Mouse (Mus musculus) cerebellum, adult (tissue): ENCODE measurements around the gene Sod3.

Source experiments
- ATAC-seq: cut with Nextera tagmentation; 2 replicates; pipeline ENCODE4 v1.9.2; 2017; ENCODE audit warnings: mild to moderate bottlenecking, moderate library complexity, mixed read lengths; ENCODE audit not compliant: insufficient number of reproducible peaks, low FRiP score, low TSS enrichment

The Sod3 gene

DNA sequence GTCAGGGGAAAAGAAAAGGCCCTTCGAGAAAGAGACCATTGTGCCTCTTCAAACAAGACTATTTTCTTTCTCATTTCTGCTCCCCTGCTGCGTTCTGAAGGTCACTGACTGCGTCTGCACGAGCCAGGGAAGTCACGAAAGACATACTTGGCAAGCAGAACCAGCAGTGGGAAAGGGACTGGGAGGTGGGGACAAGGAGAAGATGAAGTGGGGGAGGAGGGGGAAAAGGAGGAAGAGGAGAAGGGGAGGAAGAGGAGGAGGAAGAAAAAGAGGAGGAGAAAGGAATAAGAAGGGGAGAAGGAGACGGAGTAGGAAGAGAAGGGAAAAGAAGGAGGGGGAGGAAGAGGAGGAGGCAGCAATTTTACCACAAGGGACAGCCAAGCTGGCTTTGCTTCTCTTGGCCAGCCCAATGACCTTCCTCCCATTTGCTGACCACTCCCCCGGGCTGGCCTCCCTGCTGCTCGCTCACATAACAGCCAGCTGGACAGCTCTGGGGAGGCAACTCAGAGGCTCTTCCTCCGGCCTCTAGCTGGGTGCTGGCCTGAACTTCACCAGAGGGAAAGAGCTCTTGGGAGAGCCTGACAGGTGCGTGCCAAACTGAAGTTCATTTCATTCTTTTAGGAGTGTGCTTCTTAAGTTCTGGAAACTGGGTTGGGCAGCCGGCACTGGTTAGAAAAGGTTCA lies at the start of gene Sod3:
TSS of gene Sod3 (plus strand) at position 324 of the 683 bp plus-strand sequence.
- ATAC-seq = no peak

DNA sequence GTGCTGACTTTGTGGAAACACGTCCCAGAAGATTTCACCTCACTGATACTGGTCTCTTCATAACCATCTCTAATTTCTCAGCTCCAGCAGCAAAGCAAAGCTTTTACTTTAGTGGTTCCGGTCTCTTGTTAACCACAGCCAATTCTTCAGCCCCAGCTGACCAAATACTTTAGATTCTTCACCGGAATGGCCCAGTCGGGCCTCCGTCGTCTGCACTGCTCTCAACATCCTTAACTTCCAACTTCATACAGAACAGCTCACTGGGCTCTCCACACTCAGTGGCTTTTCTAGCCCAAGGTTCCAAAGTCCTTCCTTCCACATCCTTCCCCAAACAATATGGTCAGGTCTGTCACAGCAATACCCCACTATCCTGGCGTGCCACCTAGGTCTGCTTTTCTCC lies 46.7 kb upstream of the Sod3 start:
- no peak for ATAC-seq

DNA sequence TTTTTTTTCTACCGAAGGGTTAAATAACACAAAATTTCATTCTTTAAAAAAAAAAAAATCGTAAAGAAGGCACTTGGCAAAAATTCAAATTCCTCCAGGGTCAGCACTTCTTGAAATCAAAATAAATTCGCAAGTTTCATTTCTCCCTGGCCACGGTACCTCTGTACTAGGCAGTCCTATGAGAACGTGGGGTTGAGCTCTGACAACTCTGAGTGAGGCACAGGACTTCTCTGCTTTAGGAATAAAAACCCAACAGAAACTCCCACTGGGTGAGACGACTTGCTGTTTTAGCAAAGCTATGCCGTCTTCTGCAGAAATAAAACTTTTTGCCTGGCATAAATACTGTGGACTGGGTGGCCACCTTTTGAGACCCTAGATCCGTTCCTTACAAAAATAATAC lies 44.1 kb upstream of the Sod3 start:
- no peak for ATAC-seq

DNA sequence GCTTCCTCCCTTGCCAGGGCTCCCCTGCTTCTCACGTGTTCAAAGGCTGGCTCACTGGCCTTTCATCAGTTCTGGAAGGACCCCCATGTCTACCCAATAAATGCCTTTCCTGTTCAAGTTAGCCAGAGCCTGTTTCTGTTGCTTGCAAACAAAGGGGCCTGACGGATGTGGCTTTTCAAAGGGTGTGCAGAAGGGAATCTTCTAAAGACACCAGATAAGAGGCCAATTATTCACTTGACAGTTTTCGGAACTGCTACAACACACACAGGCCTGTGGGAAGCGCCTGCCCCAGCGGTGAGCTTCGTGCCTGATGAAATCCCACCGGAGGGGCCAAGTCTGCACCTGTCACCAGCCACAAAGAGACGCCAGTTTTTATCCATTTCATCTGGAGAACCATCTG lies 31.5 kb upstream of the Sod3 start:
- no peak for ATAC-seq

DNA sequence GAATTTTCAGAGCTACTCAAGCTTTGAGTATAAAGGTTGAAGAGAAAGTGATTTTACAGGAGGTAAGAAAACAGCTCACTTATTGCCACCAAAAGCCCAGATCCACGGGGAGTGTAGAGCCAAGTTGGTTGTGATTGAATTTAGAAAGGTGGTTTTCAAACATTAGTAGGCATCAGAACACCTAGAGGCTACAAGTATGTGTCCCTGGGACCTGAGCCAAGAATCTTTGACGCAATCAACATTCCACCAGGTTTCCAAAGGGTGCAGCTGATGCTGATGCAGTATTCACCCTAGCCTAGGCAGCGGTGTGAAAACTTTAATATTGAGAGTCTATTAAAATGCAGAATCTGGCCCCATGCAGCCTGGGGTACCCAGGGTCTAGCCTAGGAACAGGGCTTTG lies 28.0 kb upstream of the Sod3 start:
- no peak for ATAC-seq

DNA sequence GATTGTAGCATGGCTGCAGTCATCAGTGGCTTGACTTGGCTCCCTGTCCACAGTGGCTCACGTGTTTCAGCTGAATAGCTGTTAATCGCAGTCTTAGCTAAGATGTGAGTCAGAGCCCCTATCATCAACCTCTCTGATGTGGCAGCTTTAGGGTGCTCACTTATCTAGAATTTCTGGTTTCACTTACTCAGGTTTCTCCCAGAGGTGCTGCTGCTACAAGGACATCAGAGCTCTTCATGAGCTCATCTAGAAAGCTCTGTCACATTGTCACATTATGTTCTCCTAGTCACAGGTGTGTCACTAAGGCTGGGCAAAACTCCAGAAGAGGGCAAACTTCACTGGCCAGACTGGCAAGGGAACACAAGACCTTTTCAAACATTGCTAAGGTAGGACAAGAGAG lies 24.5 kb upstream of the Sod3 start:
- no peak for ATAC-seq

DNA sequence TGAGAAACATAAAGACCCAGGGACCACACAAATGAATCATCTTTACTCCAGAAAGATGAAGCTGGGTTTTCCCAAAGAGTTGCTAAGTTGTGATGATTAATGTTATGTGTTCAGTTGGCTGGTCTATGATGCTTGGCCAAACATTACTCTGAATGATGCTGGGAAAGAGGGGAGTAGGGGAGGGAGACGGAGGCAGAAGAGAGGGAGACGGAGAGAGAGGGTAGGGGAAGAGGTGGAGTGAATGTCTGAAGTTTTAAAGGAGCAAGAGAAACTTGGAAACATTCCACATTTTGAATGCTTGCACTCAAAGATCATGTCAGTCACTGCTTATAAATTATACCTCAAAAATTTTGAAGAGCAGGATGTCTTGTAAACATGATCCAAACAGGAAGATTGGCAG lies 16.7 kb upstream of the Sod3 start:
- ATAC-seq = no peak

DNA sequence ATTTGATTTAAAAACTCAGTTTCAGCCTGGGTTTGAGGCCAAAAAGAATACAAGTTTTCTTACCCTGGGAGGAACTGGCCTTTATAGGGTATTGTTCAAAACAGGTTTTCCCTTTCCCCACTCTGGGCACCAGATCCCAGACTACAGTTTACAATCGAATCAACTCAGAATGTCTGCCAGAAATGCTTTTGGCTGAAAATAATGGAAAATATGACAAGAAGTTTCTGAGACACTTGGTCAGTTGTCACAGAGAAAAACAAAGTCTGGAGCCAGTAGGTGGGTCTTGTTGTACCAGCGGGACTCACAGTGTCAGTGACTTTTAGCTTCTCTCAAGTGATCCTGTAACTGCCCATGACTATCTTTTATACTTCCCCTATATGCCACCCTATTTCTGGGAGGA lies 13.1 kb upstream of the Sod3 start:
- ATAC-seq = no peak

DNA sequence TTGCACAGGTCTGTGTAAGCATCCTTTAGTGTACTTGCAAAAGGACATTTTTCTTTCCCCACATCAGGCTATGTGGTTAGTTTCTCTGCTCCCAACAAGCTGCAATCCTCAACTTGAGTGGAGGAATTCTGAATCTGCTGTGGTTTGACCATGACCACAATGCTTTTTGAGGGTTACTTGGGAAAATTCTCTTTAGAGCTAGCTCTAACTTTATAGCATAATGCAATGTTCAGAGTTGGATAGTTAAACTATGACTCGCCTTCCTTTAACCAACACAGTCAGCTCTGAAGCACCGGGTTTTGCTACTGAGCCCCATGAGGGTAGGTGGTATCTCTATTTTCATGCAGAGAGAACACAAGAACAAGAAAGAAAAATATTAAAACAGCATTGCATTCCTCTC lies 12.0 kb upstream of the Sod3 start:
- ATAC-seq = no peak

DNA sequence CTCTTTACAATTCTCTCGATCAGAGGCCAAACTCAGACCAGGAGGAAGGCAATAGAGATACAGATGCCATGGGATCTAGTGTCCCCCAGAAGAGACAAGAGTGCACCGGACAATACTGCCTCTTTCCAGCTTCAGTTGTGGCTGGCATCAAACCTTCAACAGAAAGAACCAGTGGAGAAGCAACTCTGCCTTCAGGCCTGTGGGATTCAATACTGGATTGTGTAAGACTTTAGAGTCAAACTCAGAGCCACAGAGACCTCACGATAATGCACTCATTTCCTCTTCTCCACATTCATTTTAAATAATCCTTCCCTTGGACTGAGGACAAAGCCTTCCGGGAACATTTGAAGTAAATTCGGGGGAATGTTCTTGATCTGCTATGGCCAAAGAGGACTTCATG lies 10.9 kb upstream of the Sod3 start:
- no peak for ATAC-seq

DNA sequence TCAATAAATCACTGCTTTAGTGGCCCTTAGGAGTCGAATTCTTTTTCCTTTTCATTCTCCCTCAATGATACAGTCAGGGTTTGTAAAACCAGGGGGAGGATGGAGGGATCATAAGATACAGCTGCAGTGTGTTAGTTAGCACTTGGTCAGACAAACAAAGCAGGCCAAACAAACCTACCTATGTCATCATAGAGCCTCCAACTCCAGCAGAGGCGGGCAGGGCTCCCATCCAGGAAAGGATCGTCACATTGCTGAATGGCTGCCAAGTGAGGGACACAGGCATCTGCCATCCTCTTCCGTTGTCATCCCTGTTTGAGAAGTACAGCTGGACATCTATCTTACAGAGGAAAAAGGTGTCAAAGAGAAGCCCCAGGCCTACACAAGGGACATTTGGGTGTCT lies 9.2 kb upstream of the Sod3 start:
- no peak for ATAC-seq

DNA sequence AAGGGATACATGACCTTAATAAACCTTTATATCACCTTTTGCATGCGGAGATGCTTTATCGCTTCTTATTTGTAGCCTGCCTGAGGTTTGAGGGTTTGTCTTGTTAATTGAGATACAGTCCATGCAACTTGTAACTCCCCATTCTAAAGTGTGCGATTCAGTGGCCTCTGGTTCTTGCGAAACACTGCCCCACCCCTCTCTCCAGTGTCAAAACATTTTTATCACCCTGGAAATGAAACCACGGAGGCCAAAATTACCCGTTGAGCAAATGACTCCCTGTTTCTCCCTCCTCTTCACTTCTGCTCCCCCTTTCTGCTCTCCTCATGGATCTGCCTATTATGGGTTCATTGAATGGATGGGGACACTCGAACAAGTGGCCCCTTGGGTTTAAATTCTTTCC lies 8.0 kb upstream of the Sod3 start:
- ATAC-seq = no peak

DNA sequence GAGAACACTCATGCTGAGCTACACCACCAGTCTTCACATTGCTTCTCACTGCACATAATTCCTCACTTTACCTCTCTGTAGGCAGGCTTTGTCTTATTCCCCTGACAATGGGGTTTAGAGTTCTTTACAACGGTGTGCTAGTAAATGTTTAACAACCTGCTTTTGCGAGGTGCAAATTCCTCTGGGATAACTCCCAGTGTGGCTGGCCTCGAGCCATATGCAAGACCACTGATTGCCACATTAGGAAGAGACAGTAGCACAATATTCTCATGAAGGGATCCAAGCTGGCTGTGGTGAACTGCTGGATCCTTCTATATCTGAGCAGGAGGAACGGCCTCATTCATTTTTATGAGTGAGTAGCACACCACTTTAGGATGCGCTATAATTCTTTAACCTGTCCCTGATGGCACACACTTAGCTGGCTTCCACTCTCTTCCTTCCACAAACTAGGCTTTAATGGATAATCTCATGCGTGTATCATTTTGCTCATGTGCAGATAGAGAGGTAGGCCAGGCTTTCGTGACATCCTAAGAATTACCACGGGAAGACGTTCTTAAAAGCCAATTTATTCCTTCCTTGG lies 6.3 kb upstream of the Sod3 start:
- no peak for ATAC-seq

DNA sequence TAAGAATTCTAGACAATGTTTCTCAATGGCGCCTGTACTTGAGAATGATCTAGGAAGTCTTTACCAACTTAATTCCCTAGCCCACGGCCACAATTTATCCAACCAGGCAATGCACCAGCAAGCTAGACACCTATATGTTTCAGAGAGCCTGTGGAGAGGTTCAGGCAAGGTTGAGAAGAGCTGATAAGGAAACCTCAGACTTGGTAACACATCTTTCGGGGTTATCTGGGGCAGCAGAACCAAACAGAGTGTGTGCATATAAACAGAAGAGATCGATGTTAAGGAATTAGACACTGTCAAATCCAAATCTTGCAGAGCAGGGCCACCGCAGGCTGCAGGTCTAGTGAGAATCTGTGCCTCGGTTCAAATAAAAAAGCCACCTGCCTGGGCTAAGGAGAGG lies 5.5 kb upstream of the Sod3 start:
- ATAC-seq = no peak

DNA sequence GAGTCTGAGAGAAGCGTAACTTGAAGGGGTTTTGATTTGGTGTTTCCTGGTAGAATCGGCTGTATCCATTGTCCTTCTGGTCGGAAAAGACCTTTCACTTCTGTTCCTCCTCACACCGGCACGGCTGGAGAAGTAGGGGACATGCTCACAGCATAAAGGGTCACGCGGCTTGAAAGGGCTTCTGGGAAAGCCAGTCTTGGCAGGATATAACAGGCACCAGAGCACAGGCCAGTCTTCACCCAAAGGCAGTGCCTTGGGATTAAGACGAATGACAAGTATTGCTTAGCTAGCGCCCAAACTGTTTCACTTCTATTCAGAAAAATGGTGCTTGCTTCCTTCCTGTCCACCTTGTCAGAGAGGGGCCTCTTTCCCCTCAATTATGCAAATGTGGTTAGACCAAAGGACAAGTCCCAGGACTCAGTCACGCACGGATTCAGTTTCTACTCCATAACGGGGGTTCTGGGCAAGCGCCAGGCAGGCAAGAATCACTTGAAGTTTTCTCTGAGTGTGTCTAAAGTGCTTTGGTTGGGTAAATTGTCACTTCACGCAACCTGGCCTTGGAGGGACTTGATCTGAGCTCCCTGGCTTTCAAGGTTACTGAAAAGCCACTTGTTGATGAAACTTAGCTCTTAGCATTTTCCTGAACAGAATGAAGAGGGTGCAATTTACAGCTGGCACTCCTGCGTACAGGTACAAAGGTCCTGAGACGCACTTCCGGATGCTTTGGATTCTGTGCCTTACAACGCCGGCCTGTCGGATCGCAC lies 3.1 kb upstream of the Sod3 start:
- ATAC-seq = no peak

DNA sequence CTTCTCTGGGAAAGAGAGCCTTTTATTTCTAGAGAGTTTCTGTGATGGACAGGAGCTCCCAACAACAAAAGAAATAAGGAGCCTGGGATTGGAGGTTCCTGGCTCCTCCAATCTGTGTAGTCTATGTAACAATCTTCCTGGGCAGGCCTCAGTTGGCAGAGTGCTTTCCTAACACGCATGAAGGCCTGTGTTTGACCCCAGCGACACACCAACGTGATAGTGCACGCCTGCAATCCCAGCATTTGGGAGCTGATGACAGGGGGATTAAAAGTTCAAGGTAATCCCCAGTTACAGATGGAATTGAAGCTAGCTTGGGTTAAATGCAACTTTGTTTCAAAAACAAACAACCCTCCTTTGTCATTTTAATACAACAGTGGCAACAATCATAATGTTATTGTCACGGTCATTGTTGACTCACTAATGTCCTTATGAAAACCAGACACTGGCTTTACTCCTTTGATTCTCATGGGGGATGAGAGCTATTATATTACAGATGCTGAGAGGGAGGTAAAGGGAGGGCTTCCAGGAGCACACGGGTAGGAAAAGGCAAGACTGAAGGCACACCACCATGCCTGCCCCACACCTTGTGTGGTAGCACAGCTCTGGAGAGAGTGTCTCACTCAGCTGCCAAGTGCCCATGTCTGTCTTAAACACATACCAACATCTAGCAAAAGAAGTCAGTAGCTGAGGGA lies 669 bp upstream of the Sod3 start:
- no peak for ATAC-seq

DNA sequence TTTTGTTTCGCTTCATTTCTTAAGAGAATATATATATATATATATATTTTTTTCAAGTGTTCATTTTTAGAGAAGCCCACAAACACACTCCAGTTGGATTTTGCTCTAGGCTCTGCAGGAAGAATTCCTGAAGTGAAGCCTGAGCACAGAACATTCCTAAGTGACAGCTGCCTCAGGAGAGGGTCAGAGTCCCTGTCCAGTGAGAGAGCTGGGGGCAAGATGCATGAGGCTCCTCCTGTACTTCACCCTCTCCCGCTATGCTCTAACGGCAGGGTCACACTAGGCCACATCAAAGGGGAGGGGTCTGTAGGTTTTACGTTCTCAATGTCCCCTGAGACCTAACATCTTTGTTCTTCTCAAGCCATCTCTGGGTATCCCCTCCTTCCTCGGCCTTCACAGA lies 930 bp downstream of the Sod3 start:
- ATAC-seq = no peak

DNA sequence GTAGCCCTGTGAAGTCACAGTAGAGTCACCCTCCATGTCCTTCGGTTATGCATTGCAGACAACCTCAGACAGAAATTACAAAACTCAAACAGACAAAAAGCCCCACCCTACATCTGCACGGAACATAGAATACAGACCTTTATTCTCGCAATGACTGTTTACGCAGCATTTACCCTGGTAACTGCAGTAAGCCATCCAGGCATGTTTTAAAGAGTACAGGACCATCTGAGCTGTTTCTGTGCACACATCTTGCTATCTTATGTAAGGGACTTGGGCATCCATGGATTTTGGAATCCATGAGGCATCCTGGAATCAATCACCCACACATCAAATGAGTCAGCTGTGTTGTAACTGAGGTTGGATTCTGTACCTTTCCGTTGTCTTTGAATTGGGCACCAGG lies 2.3 kb downstream of the Sod3 start:
- ATAC-seq = no peak

DNA sequence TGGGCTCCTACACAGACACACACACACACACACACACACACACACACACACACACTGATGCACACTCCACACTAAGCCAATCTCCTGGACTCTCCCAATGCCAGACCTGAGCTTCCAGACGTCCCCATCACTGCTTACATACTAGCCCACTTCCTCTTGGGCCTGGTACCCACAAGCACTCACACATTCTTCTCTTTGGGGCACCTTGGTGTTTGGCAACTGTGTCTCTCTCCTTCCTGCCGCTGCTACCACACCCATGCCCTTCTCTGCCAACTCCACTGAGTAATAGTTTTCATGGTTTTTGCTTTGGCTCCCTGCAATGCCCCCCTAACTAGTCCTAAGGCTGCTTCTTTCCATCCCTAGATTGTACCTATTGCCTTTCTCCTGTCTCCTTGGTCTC lies 3.1 kb downstream of the Sod3 start:
- no peak for ATAC-seq

DNA sequence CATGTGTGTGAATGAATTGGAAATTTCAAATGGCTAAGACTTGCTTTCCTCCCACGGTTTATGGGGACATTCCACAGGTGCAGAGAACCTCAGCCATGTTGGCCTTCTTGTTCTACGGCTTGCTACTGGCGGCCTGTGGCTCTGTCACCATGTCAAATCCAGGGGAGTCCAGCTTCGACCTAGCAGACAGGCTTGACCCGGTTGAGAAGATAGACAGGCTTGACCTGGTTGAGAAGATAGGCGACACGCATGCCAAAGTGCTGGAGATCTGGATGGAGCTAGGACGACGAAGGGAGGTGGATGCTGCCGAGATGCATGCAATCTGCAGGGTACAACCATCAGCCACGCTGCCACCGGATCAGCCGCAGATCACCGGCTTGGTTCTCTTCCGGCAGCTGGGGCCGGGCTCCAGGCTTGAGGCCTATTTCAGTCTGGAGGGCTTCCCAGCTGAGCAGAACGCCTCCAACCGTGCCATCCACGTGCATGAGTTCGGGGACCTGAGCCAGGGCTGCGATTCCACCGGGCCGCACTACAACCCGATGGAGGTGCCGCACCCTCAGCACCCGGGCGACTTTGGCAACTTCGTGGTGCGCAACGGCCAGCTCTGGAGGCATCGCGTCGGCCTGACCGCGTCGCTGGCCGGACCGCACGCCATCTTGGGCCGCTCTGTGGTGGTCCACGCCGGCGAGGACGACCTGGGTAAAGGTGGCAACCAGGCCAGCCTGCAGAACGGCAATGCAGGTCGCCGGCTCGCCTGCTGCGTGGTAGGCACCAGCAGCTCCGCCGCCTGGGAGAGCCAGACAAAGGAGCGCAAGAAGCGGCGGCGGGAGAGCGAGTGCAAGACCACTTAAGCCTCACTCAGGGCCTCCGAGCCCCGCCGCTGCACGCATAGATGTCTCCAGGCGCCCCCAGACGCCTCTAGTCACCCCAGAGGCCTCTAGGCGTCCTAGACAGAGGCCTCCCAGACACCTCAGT lies 4.6 kb downstream of the Sod3 start:
- no peak for ATAC-seq
